Mouse (Mus musculus) brain, embryonic 14.5 days (tissue): ENCODE results near the gene Flt3.

Experiments
- CTCF ChIP-seq: fragments of 200-500 bp; IDR thresholded peaks from 2 replicates; pipeline ENCODE4 v1.5.1; 2012; ENCODE audit warnings: inconsistent platforms, mild to moderate bottlenecking, moderate library complexity, borderline replicate concordance; ENCODE audit not compliant: insufficient read depth, insufficient read length; ENCODE audit errors: extremely low read depth
- POLR2A ChIP-seq: fragments of 200-500 bp; IDR thresholded peaks from 2 replicates; pipeline ENCODE4 v1.6.1; 2012; ENCODE audit warnings: mild to moderate bottlenecking, inconsistent platforms, borderline replicate concordance; ENCODE audit not compliant: poor library complexity, insufficient read depth, insufficient read length, severe bottlenecking; ENCODE audit errors: extremely low read depth

GRCm38 (mm10) chr5:147354161-147354780 is 46.0 kb downstream of the Flt3 start:
- TF ChIP-seq CTCF: no peak
- no peak for TF ChIP-seq POLR2A
